In the genomic region with DNA sequence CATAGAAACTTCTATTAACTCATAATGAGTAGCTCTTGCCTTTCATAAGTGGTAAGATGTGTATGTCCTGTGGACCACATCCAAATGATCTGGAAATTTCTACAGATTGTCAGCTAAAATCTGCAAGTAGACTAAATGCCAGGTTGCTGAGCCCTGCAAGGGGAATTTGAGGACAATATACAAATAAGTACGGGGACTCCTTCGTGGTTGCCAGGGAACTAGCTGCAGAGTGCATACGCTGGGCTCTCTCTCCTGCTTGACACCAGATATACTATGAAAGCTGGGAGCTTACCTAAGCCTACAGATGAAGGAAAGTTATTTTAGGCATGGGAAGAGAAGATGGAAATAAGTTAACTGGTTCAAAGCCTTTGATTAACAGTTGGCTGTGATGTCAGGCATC, we compare ENCODE assay signal across 27 mouse cellular contexts.
DNase-seq lines count a peak whose midpoint lies in the region; ATAC-seq lines count a peak whose summit lies in the region.
"Had no signal": no experiment of that assay in that cellular context is flagged by ENCODE, and none has a peak within 500 bp of the region (broad histone marks: within the 10 kb centered on the region; RNA-seq: fewer than 3 reads in every experiment).

No protein-coding gene starts in this region.

- H3K27ac ChIP-seq in embryonic facial prominence, embryonic 14.5 days (replicated peaks; ENCODE audit: low read depth, low read length) = no peak overlapping the region
- H3K27ac ChIP-seq in embryonic facial prominence, embryonic 10.5 days (replicated peaks) = no peak overlapping the region
- no peak overlapping the region for H3K27ac ChIP-seq in intestine, embryonic 15.5 days
- H3K27ac ChIP-seq: forebrain, embryonic 10.5 days; gastrocnemius, adult 2 months; heart, embryonic 15.5 days; hindbrain, embryonic 14.5 days; hindbrain, postnatal 0 days had no signal

- H3K4me3 ChIP-seq in embryonic facial prominence, embryonic 14.5 days (ENCODE audit: low read depth, low read length) = no peak overlapping the region
- no peak overlapping the region for H3K4me3 ChIP-seq in embryonic facial prominence, embryonic 10.5 days
- no peak overlapping the region for H3K4me3 ChIP-seq in intestine, embryonic 15.5 days (replicated peaks)
- H3K4me3 ChIP-seq: embryonic facial prominence, embryonic 13.5 days; forebrain, embryonic 10.5 days; gastrocnemius, adult 2 months; heart, embryonic 12.5 days; heart, embryonic 15.5 days had no signal

- DNase-seq in embryonic facial prominence, embryonic 14.5 days (ENCODE audit: low spot score) = peak; percentile 5
- DNase-seq in embryonic facial prominence, embryonic 10.5 days (ENCODE audit: low spot score) = no peak
- peak; percentile 37 for DNase-seq in heart, adult 11 months
- DNase-seq in heart, postnatal 4 days = no peak
- DNase-seq in right cerebral cortex, postnatal 10 days (ENCODE audit: low spot score in 2 of 2) = peak; percentile 59 to 75
- DNase-seq in right cerebral cortex, adult 2 months (ENCODE audit: low spot score in 2 of 2) = no peak
- peak; percentile 50 for DNase-seq in brain, adult 2 months (ENCODE audit: low read depth, low spot score)
- DNase-seq: adrenal gland, adult 8-10 months; adrenal gland, postnatal 25 days; cerebellum, adult 18-20 months; cerebellum, adult 9-11 months; cerebellum, postnatal 25 days; gastrocnemius, adult 2 months; gastrocnemius, postnatal 14 days; heart, adult 18-20 months; heart, postnatal 10 days; heart, postnatal 36 days had no signal

- no peak for ATAC-seq in embryonic facial prominence, embryonic 14.5 days (ENCODE audit: low read depth)
- no peak for ATAC-seq in intestine, embryonic 15.5 days
- ATAC-seq: activated CD4-positive, CD25-positive, alpha-beta regulatory T cell, adult 4 months; forebrain, embryonic 14.5 days; hindbrain, postnatal 0 days; inflammation-experienced regulatory T-cells, adult 6 months had no signal

- no peaks in the 10 kb centered on the region for H3K27me3 ChIP-seq in embryonic facial prominence, embryonic 14.5 days (replicated peaks; ENCODE audit: control insufficient read depth, insufficient read depth, low read length)
- H3K27me3 ChIP-seq in embryonic facial prominence, embryonic 10.5 days (replicated peaks; ENCODE audit: low read depth, poor library complexity, severe bottlenecking) = no peaks in the 10 kb centered on the region
- H3K27me3 ChIP-seq in intestine, embryonic 15.5 days (replicated peaks) = no peaks in the 10 kb centered on the region
- H3K27me3 ChIP-seq: embryonic facial prominence, embryonic 13.5 days; heart, embryonic 12.5 days; heart, embryonic 15.5 days had no signal

- no peak overlapping the region for H3K4me2 ChIP-seq in embryonic facial prominence, embryonic 14.5 days (ENCODE audit: low read depth, low read length)
- H3K4me2 ChIP-seq in intestine, embryonic 15.5 days (replicated peaks) = no peak overlapping the region
- H3K4me2 ChIP-seq: embryonic facial prominence, embryonic 13.5 days; heart, embryonic 12.5 days; heart, embryonic 15.5 days; hindbrain, embryonic 14.5 days had no signal

- no peaks in the 10 kb centered on the region for H3K4me1 ChIP-seq in embryonic facial prominence, embryonic 14.5 days (ENCODE audit: control insufficient read depth, insufficient read depth, low read length)
- H3K4me1 ChIP-seq in embryonic facial prominence, embryonic 10.5 days = no peaks in the 10 kb centered on the region
- H3K4me1 ChIP-seq in intestine, embryonic 15.5 days (replicated peaks) = no peaks in the 10 kb centered on the region
- H3K4me1 ChIP-seq: heart, embryonic 12.5 days; heart, embryonic 15.5 days had no signal

- 73% methylated on average over 3 of the region's 3 CpGs for WGBS in embryonic facial prominence, embryonic 14.5 days
- WGBS in embryonic facial prominence, embryonic 10.5 days = 92% methylated on average over 3 of the region's 3 CpGs
- 82% methylated on average over 3 of the region's 3 CpGs for WGBS in intestine, embryonic 15.5 days

- no peaks in the 10 kb centered on the region for H3K9me3 ChIP-seq in embryonic facial prominence, embryonic 14.5 days (ENCODE audit: control insufficient read depth, low read length)
- H3K9me3 ChIP-seq in embryonic facial prominence, embryonic 10.5 days = no peaks in the 10 kb centered on the region
- no peaks in the 10 kb centered on the region for H3K9me3 ChIP-seq in intestine, embryonic 15.5 days
- H3K9me3 ChIP-seq: embryonic facial prominence, embryonic 13.5 days; forebrain, embryonic 10.5 days; heart, embryonic 12.5 days; heart, embryonic 15.5 days had no signal

- H3K36me3 ChIP-seq in embryonic facial prominence, embryonic 14.5 days (ENCODE audit: control insufficient read depth, insufficient read depth, low read length) = no peaks in the 10 kb centered on the region
- no peaks in the 10 kb centered on the region for H3K36me3 ChIP-seq in embryonic facial prominence, embryonic 10.5 days (replicated peaks)
- H3K36me3 ChIP-seq in intestine, embryonic 15.5 days = no peaks in the 10 kb centered on the region
- H3K36me3 ChIP-seq: embryonic facial prominence, embryonic 13.5 days; forebrain, embryonic 10.5 days; heart, embryonic 12.5 days; heart, embryonic 15.5 days had no signal

- H3K9ac ChIP-seq in embryonic facial prominence, embryonic 14.5 days (ENCODE audit: low read depth, low read length) = no peak overlapping the region
- no peak overlapping the region for H3K9ac ChIP-seq in intestine, embryonic 15.5 days
- H3K9ac ChIP-seq: embryonic facial prominence, embryonic 13.5 days; heart, embryonic 12.5 days; heart, embryonic 15.5 days; hindbrain, embryonic 14.5 days had no signal

Comparison
In these comparisons a context has a peak if more than half of its experiments do, and no peak if none do; other contexts are left out.
1. DNase-seq: peak in embryonic facial prominence, embryonic 14.5 days (single experiment), heart, adult 11 months (single experiment), right cerebral cortex, postnatal 10 days (2 of 2) and brain, adult 2 months (single experiment); none in embryonic facial prominence, embryonic 10.5 days (single experiment), heart, postnatal 4 days (single experiment) and right cerebral cortex, adult 2 months (0 of 2).